Mouse (Mus musculus) kidney, embryonic 14.5 days (tissue): Measurements from ENCODE around the gene Rspry1. TPM values are rescaled to one million over a fixed set of nuclear protein-coding genes. Genes with fewer than 3 reads are reported as not detected.

ENCODE experiments used
- ATAC-seq: fragments of 200-750 bp; cut with Nextera tagmentation; 2 replicates; pipeline ENCODE4 v1.8.0; 2017; ENCODE audit warnings: moderate number of reproducible peaks, mild to moderate bottlenecking, moderate TSS enrichment, moderate library complexity; ENCODE audit not compliant: low FRiP score, low TSS enrichment
- H3K27ac ChIP-seq: fragments of 300-500 bp; sonication (generic); 2 replicates; pipeline ENCODE4 v1.5.1; 2014; ENCODE audit warnings: low read depth, mild to moderate bottlenecking, low read length, moderate library complexity, mixed read lengths
- H3K27me3 ChIP-seq: fragments of 300-500 bp; sonication (generic); 2 replicates; pipeline ENCODE4 v1.6.1; 2014; ENCODE audit warnings: mild to moderate bottlenecking, low read length; ENCODE audit not compliant: control insufficient read depth, insufficient read depth
- H3K36me3 ChIP-seq: fragments of 300-500 bp; sonication (generic); 2 replicates; pipeline ENCODE4 v1.6.1; 2014; ENCODE audit warnings: low read length, mixed read lengths; ENCODE audit not compliant: control insufficient read depth, insufficient read depth
- H3K4me1 ChIP-seq: fragments of 300-500 bp; sonication (generic); 2 replicates; pipeline ENCODE4 v1.6.1; 2014; ENCODE audit warnings: low read length, mixed read lengths; ENCODE audit not compliant: control insufficient read depth, insufficient read depth
- H3K4me2 ChIP-seq: fragments of 300-500 bp; sonication (generic); replicated peaks from 2 replicates; pipeline ENCODE4 v1.6.1; 2014; ENCODE audit warnings: low read depth, mild to moderate bottlenecking, low read length
- H3K4me3 ChIP-seq: fragments of 300-500 bp; sonication (generic); 2 replicates; pipeline ENCODE4 v1.5.1; 2014; ENCODE audit warnings: mild to moderate bottlenecking, low read length
- H3K9ac ChIP-seq: fragments of 300-500 bp; sonication (generic); 2 replicates; pipeline ENCODE4 v1.6.1; 2014; ENCODE audit warnings: low read depth, mild to moderate bottlenecking, low read length, moderate library complexity
- H3K9me3 ChIP-seq: fragments of 300-500 bp; sonication (generic); 2 replicates; pipeline ENCODE4 v1.6.1; 2016; ENCODE audit warnings: low read length; ENCODE audit not compliant: control insufficient read depth
- WGBS: fragments of 180-500 bp; shearing (Covaris S2); extraction: QIAGEN DNeasy Blood & Tissue Kit; methylation state at CpG from one replicate; pipeline ENCODE4 v1.1.7; 2014; 5-methylcytosine and 5-hydroxymethylcytosine counted together
- polyA plus RNA-seq: library from polyadenylated mRNA; unstranded; fragments of >200 nt; fragmentation: Nextera tagmentation; extraction: Ambion mirVana; gene quantifications from 2 replicates; pipeline ENCODE4 v1.2.1, GENCODE M21; 2014

Rspry1 gene
- polyA plus RNA-seq, 1 experiment from 2014 or later, result 37.3 TPM

DNA sequence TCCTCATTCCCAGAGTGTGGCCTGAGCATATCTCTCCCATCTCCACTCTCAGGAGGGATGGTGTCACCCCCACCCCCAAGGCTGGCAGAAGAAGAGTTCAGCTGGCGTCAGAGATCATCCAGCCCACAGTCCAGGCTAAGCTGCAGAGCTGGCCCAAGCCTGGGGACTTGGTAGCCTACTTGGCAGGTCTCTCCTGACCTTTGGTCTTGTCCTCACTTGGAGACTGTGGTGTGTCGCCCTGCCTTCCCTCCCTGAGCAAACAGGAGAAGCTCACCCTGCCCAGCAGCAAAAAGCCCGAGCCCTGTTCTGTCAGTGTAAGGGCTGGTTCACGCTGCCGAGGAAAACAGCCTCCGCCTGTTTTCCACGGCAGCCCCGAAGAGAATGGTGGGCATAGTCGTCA lies 84.2 kb downstream of the Rspry1 start:
- no peak overlapping the region for H3K4me3 ChIP-seq
- WGBS, result 78% methylated on average over 9 of the region's 9 CpGs
- ATAC-seq, result no peak
- 0 out of 2 replicates have a peak, but pooled peaks cover 9% of the 10 kb centered on the region for H3K4me1 ChIP-seq
- H3K9ac ChIP-seq, result no peak overlapping the region
- no peaks in the 10 kb centered on the region for H3K27me3 ChIP-seq
- H3K9me3 ChIP-seq, result no peaks in the 10 kb centered on the region
- H3K4me2 ChIP-seq, result no peak overlapping the region
- no peaks in the 10 kb centered on the region for H3K36me3 ChIP-seq
- no peak overlapping the region for H3K27ac ChIP-seq

DNA sequence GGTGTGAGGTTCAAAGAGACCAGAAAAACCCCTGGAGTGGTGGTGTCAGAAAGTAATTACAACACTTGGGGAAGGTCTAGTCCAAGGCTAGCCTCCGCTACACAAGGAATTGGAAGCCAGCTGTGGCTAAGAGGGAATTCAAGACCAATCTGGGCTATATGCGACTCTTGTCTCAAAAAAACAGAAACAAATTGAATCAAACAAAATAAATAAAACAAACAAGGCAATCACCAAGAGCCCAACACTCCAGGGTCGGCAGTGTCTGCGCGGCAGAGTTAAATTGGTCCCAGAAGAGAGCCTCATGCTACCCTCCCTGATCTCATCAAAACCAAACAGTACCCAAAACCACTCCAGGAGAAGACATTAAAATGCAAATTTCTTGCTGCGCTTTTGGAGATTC lies 93.0 kb downstream of the Rspry1 start:
- ATAC-seq, result no peak
- peak overlapping the region; percentile 48 for H3K4me3 ChIP-seq
- no peaks in the 10 kb centered on the region for H3K36me3 ChIP-seq
- H3K27ac ChIP-seq, result no peak overlapping the region
- peaks cover 5% of the 10 kb centered on the region; the same call in 1 of the 2 replicates for H3K4me1 ChIP-seq
- peak overlapping the region; percentile 80; the same call in 1 of the 2 replicates for H3K4me2 ChIP-seq
- no peak overlapping the region for H3K9ac ChIP-seq
- H3K9me3 ChIP-seq, result no peaks in the 10 kb centered on the region
- WGBS, result 2% methylated on average over 6 of the region's 6 CpGs
- peaks cover 49% of the 10 kb centered on the region for H3K27me3 ChIP-seq

DNA sequence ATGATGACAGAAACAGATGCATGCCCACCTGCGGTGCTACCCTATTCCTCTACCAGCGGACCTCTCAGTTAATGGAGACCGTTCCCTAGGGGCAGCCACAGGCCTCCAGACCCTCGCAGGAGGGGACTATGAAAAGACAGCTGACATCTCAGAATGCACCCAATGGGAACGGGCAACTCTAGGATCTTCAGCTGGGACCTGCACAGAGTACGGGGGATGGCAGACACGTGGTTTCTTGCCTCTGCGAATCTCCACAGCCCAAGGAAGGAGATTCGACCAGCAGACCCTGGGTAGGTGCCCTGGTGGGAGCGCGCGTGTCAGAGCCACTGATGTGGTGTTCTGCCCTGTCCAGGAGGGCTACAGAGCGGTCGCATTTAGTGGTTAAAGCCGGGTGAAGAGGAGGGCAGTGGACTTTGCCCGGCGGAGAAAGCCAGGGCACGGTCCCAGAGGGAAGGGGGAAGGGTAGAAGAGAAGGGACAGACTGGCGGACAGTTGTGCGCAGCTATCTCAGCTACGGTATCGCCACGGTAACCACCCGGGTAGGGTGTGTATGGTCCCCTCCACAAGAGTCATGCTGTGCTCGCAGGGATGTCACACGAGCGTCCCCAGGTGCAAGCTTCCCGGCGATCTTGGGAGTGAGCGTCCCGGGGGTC lies 93.7 kb downstream of the Rspry1 start:
- Histone ChIP-seq H3K4me1 (peaks cover 5% of the 10 kb centered on the region; the same call in 1 of the 2 replicates), H3K27ac (no peak overlapping the region), H3K4me2 (peak overlapping the region; percentile 80), H3K27me3 (peaks cover 49% of the 10 kb centered on the region), H3K9me3 (no peaks in the 10 kb centered on the region), H3K4me3 (peak overlapping the region; percentile 48), H3K9ac (peak overlapping the region; percentile 42; the same call in 1 of the 2 replicates), H3K36me3 (no peaks in the 10 kb centered on the region)
- WGBS, result under 1% methylated on average over 31 of the region's 31 CpGs
- peak; percentile 63 for ATAC-seq

DNA sequence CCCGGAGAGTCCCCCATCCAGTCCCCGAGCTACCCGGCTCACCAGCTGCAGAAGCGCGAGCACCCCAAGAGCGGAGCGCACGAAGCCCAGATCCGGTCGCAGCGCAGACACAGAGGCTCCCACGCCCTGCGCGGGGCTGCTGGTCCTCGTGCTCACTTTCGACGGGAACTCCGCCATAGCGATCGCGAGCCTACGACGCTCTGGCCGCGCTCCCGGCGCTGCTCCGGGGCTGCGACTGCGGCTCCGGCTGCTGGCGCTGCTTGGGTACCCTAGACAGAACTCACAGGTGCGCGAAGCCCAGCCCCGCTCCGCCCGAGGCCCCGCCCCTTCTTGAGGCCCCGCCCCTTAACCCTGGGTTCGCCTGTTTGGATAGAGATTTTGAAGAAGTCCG lies 94.3 kb downstream of the Rspry1 start, which contains the start of gene Pllp:
Pllp (minus strand) TSS at position 285 of the 391 bp plus-strand sequence.
- H3K36me3 ChIP-seq, result no peaks in the 10 kb centered on the region
- H3K9ac ChIP-seq, result peak within 1 kb of the TSS; percentile 42; the same call in 1 of the 2 replicates
- peak; percentile 81 for ATAC-seq
- H3K9me3 ChIP-seq, result no peaks in the 10 kb centered on the region
- peak within 1 kb of the TSS; percentile 48 for H3K4me3 ChIP-seq
- H3K27ac ChIP-seq, result no peak within 1 kb of the TSS
- H3K4me1 ChIP-seq, result peaks cover 5% of the 10 kb centered on the region; the same call in 1 of the 2 replicates
- H3K4me2 ChIP-seq, result peak within 1 kb of the TSS; percentile 80
- peaks cover 49% of the 10 kb centered on the region for H3K27me3 ChIP-seq
- under 1% methylated on average over 41 of the region's 41 CpGs for WGBS

DNA sequence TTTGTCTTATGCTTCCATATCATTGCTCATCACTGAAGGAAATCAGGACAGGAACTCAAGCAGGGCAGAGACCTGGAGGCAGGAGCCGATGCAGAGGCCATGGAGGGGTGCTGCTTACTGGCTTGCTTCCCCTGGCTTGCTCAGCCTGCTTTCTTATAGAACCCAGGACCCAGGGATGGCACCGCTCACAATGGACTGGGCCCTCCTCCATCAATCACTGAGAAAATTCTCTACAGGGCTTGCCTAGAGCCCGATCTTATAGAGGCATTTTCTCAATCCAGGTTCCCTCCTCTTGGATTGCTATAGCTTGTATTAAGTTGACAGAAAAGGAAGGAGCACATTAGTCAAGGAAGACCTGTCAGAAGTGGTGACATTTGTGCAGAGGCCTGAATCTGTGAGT lies 94.8 kb downstream of the Rspry1 start:
- Histone ChIP-seq H3K4me3 (peak overlapping the region; percentile 48; the same call in 1 of the 2 replicates), H3K27ac (no peak overlapping the region), H3K27me3 (peaks cover 49% of the 10 kb centered on the region), H3K9ac (no peak overlapping the region), H3K36me3 (no peaks in the 10 kb centered on the region), H3K4me2 (peak overlapping the region; percentile 80), H3K4me1 (peaks cover 5% of the 10 kb centered on the region; the same call in 1 of the 2 replicates), H3K9me3 (no peaks in the 10 kb centered on the region)
- 53% methylated on average over 3 of the region's 3 CpGs for WGBS
- no peak for ATAC-seq

DNA sequence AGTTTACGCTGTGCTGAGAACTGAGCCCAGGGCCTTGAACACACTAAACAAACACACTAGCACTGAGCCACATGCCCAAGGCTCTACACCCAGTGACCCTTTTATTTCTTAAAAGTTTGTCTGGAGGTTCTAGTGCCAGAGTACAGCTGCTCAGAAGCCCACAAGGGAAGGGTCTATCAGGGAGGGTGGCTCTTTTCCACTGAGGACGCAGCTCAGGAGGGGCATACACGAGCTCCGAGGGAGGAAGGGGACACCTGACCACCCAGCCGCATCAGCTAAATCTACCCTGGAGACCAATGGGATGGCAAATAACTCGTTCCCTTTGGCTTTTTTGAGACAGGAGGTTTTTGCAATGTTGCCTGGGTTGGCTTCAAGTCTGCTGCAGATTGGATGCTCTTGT lies 96.2 kb downstream of the Rspry1 start:
- WGBS, result 78% methylated on average over 6 of the region's 6 CpGs
- Histone ChIP-seq H3K4me2 (no peak overlapping the region), H3K9ac (no peak overlapping the region), H3K9me3 (no peaks in the 10 kb centered on the region), H3K4me1 (peaks cover 5% of the 10 kb centered on the region; the same call in 1 of the 2 replicates), H3K4me3 (no peak overlapping the region), H3K36me3 (no peaks in the 10 kb centered on the region), H3K27ac (no peak overlapping the region), H3K27me3 (peaks cover 43% of the 10 kb centered on the region)
- ATAC-seq, result no peak

DNA sequence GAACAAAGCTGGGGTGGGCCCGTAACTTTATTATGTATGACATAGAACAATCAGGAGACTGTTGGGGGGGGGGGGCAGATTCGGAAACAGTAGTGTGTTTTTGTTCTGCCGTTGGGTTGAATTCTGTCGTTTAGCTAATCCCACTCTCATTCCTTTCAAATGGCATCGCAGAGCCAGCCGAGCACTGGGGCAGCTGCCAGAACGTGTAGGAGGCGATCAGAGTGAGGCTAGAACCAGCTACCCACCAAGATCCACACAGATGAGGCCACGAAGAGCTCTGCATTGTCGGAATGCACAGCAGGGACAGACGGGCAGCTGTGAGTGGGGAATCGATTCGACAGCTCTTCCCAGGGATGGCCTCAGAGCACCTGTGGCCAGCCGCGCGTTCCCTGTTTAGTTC lies 97.6 kb downstream of the Rspry1 start:
- no peaks in the 10 kb centered on the region for H3K9me3 ChIP-seq
- no peaks in the 10 kb centered on the region for H3K36me3 ChIP-seq
- H3K27ac ChIP-seq, result no peak overlapping the region
- ATAC-seq, result no peak
- no peak overlapping the region for H3K9ac ChIP-seq
- no peak overlapping the region for H3K4me2 ChIP-seq
- 78% methylated on average over 16 of the region's 16 CpGs for WGBS
- H3K4me1 ChIP-seq, result peaks cover 5% of the 10 kb centered on the region; the same call in 1 of the 2 replicates
- peaks cover 29% of the 10 kb centered on the region for H3K27me3 ChIP-seq
- H3K4me3 ChIP-seq, result no peak overlapping the region

DNA sequence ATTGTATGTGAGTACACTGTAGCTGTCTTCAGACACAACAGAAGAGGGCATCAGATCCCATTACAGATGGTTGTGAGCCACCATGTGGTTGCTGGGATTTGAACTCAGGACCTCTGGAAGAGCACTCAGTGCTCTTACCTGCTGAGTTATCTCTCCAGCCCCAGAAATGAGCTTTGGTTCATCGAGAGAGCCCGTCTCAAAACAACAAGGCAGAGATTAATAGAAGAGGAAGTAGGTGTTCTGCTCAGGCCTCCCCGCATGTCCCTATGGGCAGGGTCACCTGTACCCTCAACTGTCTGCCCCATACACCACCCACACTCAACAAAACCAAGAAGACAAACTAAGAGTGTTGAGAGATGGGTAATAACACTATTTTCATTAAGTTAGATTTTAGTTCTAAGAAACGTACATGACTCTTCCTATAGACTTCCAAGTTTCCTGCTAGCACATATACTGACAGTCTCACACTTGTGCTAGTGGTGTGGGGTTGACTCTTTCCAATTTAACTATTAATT lies 98.7 kb downstream of the Rspry1 start:
- ATAC-seq, result no peak
- no peaks in the 10 kb centered on the region for H3K36me3 ChIP-seq
- H3K9me3 ChIP-seq, result no peaks in the 10 kb centered on the region
- WGBS, result 85% methylated on average over 4 of the region's 4 CpGs
- no peak overlapping the region for H3K27ac ChIP-seq
- no peak overlapping the region for H3K4me3 ChIP-seq
- no peak overlapping the region for H3K4me2 ChIP-seq
- H3K27me3 ChIP-seq, result peaks cover 23% of the 10 kb centered on the region
- peaks cover 5% of the 10 kb centered on the region; the same call in 1 of the 2 replicates for H3K4me1 ChIP-seq
- no peak overlapping the region for H3K9ac ChIP-seq

DNA sequence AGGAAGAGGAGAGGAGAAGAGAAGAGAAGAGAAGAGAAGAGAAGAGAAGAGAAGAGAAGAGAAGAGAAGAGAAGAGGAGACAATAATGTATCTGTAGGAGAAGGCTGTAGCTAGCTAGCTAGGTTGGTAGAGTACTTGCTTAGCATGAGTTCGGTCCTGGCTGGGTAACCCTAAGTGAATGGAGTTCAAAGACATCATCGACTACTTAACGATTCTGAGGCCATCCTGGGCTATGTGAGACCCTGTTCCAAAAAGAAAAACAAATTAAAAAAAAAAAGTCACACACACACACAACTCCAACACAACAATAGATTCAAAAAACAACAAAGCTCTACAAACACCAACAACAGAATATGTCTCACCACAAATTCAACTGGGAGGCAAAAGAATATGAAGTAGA lies 100.4 kb downstream of the Rspry1 start:
- 69% methylated on average over 3 of the region's 3 CpGs for WGBS
- Histone ChIP-seq H3K9me3 (no peaks in the 10 kb centered on the region), H3K36me3 (no peaks in the 10 kb centered on the region), H3K27me3 (peaks cover 6% of the 10 kb centered on the region), H3K4me3 (peak overlapping the region; percentile 43), H3K9ac (no peak overlapping the region), H3K4me2 (peak overlapping the region; percentile 44), H3K27ac (no peak overlapping the region), H3K4me1 (no peaks in the 10 kb centered on the region)
- ATAC-seq, result no peak
